Mouse (Mus musculus): Measurements from ENCODE around the gene Defb23.

DNA sequence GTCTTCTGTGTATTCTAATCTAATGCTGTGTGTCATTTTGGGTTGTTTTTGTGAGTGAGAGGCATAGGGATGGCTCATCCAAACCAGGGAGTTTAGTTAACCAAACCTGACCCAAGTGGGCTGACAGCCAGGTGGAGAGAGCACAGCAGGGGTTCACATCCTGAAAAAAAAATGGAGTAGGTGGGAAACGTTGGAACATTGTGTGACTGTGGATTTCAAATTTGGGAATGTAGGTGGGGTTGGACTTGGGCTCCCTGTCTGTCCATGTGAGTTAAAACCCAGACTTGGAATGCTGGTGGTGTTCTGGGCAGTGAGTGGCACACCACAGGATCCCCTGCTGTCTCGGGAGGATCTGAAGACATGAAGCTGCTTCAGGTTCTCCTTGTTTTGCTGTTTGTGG lies 12.3 kb upstream of the Defb23 start, which contains the start of gene Defb20:
- no peak for TF ChIP-seq CTCF (IDR thresholded peaks at IDR 0.05; ENCODE audit: low read depth)
- no peak for TF ChIP-seq EP300 (IDR thresholded peaks at IDR 0.05; ENCODE audit: low read depth)
